Mouse (Mus musculus): ENCODE data around the gene Nkap. TPM values are rescaled to one million over a fixed set of nuclear protein-coding genes. Genes with fewer than 3 reads are reported as not detected.
A peak's percentile ranks its signal among the peaks of the same experiment; 100 is the strongest.
"Not testable (repeated sequence)": the region's sequence is repeated elsewhere in the genome, so short reads cannot be mapped to it uniquely, and the experiment has no call there.

Nkap gene
- polyA plus RNA-seq, 1 experiment from 2014 or later, result 16.5 TPM

DNA sequence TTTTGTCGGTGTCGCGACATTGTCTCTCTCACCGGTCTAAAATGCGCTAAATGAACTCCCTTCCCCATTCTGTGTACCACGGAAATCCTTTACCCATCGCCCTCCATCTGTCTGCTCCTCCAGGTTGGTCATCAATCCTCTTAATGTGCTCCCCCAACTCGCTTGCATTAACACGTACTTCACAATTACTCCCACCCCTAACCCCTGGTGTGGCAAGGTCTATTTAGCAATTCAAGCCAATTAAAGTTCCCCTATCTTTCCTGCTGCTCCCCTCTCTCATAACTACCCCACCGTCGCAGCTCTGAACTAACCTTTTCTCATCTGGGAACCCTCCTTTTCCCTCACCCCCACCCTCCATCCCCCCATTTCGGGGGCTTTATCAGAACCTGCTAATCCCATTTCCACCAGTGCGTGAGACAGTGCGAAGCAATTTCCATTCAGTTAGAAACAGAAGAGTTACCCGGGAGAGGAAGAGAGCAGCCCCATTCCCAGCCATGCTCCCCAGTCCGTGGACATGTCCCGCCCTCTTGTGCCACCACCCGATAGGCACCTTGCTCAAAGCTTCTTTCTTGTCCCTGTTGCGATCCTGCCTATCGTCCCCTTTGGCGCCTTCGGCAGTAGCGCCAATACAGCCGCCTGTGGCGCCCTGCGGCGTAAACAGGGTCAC, 16.9 kb upstream of the Nkap start:
- Histone ChIP-seq H3K4me1 (no peaks in the 10 kb centered on the region), H3K9me3 (replicated peaks) (no peaks in the 10 kb centered on the region), H3K9ac (peak overlapping the region; percentile 33), H3K27ac (replicated peaks) (peak overlapping the region; percentile 77), H3K4me3 (replicated peaks) (peak overlapping the region; percentile 61), H3K36me3 (no peaks in the 10 kb centered on the region), H3K27me3 (no peaks in the 10 kb centered on the region), H3K4me2 (replicated peaks) (peak overlapping the region; percentile 59)
- peak; percentile 74 for ATAC-seq (ENCODE audit: insufficient number of reproducible peaks, low FRiP score, low TSS enrichment, low read depth)
- 13% methylated on average over 27 of the region's 27 CpGs for WGBS

- no peaks in the 10 kb centered on the region for H3K4me1 ChIP-seq
- no peaks in the 10 kb centered on the region for H3K36me3 ChIP-seq
- H3K27ac ChIP-seq (replicated peaks), result peak within 1 kb of the TSS; percentile 77
- peak within 1 kb of the TSS; percentile 61 for H3K4me3 ChIP-seq (replicated peaks)
- peak; percentile 97 for ATAC-seq (ENCODE audit: insufficient number of reproducible peaks, low FRiP score, low TSS enrichment, low read depth)
- peak within 1 kb of the TSS; percentile 59 for H3K4me2 ChIP-seq (replicated peaks)
- H3K9me3 ChIP-seq (replicated peaks), result no peaks in the 10 kb centered on the region
- WGBS, result 17% methylated on average over 30 of the region's 30 CpGs
- no peaks in the 10 kb centered on the region for H3K27me3 ChIP-seq
- peak within 1 kb of the TSS; percentile 33 for H3K9ac ChIP-seq
Observed at GRCm38 (mm10) chrX:37110193-37110880, 16.3 kb upstream of the Nkap start, which contains the start of gene Upf3b. Gene Upf3b, minus strand, starts transcription at chrX:37110322.

DNA sequence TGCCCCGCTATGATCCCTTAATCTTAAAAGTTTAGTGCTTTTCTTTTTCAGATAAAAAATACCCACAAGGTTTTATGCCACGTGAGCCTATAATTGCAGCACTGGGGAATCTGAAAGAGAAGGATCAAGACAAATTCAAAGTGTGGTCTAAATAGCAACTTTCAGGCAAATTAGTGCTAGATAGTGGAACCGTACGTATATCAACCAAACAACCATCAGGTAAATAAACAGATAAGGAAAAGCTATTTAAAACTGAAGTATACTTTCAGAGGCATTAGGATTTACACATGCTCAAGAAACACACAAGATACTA, 15.8 kb upstream of the Nkap start:
- Histone ChIP-seq H3K27me3 (no peaks in the 10 kb centered on the region), H3K4me2 (replicated peaks) (no peak overlapping the region), H3K9me3 (replicated peaks) (no peaks in the 10 kb centered on the region), H3K4me3 (replicated peaks) (no peak overlapping the region), H3K4me1 (no peaks in the 10 kb centered on the region), H3K27ac (replicated peaks) (no peak overlapping the region), H3K9ac (no peak overlapping the region), H3K36me3 (no peaks in the 10 kb centered on the region)
- WGBS, result 71% methylated on average over 4 of the region's 4 CpGs
- ATAC-seq (ENCODE audit: insufficient number of reproducible peaks, low FRiP score, low TSS enrichment, low read depth), result no peak

DNA sequence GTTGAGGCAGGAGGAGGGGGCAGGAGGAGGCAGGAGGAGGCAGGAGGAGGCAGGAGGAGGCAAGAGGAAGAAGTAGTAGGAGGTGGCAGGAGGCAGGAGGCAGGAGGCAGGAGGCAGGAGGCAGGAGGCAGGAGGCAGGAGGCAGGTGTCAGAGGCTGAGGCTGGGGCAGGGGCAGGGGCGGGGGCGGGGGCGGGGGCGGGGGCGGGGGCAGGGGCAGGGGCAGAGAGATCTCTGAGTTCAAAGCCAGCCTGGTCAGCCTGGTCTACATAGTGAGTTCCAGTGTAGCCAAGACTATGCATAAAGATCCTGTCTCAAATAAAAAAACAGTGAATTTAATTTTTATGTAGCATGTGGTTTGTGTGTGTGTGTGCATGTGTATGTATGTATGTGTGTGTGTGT, 9.5 kb upstream of the Nkap start:
- H3K4me1 ChIP-seq, result no peaks in the 10 kb centered on the region
- no peak overlapping the region for H3K9ac ChIP-seq
- H3K9me3 ChIP-seq (replicated peaks), result no peaks in the 10 kb centered on the region
- no peak for ATAC-seq (ENCODE audit: insufficient number of reproducible peaks, low FRiP score, low TSS enrichment, low read depth)
- no peak overlapping the region for H3K4me3 ChIP-seq (replicated peaks)
- 40% methylated on average over 1 of the region's 5 CpGs for WGBS
- no peaks in the 10 kb centered on the region for H3K27me3 ChIP-seq
- H3K36me3 ChIP-seq, result no peaks in the 10 kb centered on the region
- H3K27ac ChIP-seq (replicated peaks), result no peak overlapping the region
- H3K4me2 ChIP-seq (replicated peaks), result no peak overlapping the region

GRCm38 (mm10) chrX:37119585-37119984, 7.0 kb upstream of the Nkap start:
- Histone ChIP-seq H3K4me3 (replicated peaks) (no peak overlapping the region), H3K27ac (replicated peaks) (no peak overlapping the region), H3K36me3 (no peaks in the 10 kb centered on the region), H3K9ac (no peak overlapping the region), H3K4me2 (replicated peaks) (no peak overlapping the region), H3K4me1 (no peaks in the 10 kb centered on the region), H3K9me3 (replicated peaks) (no peaks in the 10 kb centered on the region), H3K27me3 (no peaks in the 10 kb centered on the region)
- WGBS, result 42% methylated on average over 3 of the region's 3 CpGs
- ATAC-seq (ENCODE audit: insufficient number of reproducible peaks, low FRiP score, low TSS enrichment, low read depth), result no peak

DNA sequence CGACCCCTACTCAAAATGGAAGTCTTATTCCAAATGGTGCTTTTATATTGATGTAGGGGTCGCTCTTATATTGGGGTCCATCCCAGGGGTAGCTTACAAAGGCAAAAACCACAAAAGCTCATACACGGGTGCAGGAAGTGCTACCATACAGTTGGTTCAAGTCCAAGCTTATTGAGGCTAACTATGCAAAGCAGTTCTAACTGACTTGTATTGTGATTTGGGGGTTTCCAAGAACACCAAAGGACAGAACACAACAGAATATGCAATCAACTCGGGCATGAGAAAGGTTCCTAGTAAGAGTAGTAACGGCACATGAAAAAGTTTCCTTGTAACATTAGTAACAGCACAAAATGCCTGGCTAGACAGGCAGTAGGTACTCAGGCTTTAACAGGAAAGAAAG, 6.4 kb upstream of the Nkap start:
- no peak overlapping the region for H3K27ac ChIP-seq (replicated peaks)
- 70% methylated on average over 5 of the region's 5 CpGs for WGBS
- no peak overlapping the region for H3K9ac ChIP-seq
- no peak overlapping the region for H3K4me2 ChIP-seq (replicated peaks)
- H3K27me3 ChIP-seq, result no peaks in the 10 kb centered on the region
- no peaks in the 10 kb centered on the region for H3K36me3 ChIP-seq
- no peak for ATAC-seq (ENCODE audit: insufficient number of reproducible peaks, low FRiP score, low TSS enrichment, low read depth)
- no peak overlapping the region for H3K4me3 ChIP-seq (replicated peaks)
- H3K4me1 ChIP-seq, result no peaks in the 10 kb centered on the region
- no peaks in the 10 kb centered on the region for H3K9me3 ChIP-seq (replicated peaks)

DNA sequence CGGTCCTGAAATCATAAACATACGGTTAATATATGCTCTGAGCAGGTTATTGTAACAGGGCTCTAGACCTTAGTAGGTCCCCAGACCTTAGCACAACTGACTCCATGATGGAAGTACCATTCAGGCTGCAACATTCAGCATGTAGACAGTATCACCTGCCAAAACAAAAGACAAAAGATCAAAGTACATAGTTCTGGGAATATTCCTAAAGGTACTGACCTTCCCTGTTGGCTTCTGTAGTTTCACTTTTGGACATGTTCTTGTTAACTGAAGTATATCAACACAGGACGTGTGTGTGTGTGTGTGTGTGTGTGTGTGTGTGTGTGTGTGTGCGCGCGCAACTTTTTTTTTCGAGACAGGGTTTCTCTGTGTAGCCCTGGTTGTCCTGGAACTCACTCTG, 1.1 kb upstream of the Nkap start:
- 91% methylated on average over 7 of the region's 7 CpGs for WGBS
- no peak for ATAC-seq (ENCODE audit: insufficient number of reproducible peaks, low FRiP score, low TSS enrichment, low read depth)
- Histone ChIP-seq H3K36me3 (no peaks in the 10 kb centered on the region), H3K27me3 (no peaks in the 10 kb centered on the region), H3K4me1 (0 out of 2 replicates have a peak, but pooled peaks cover 10% of the 10 kb centered on the region), H3K4me2 (replicated peaks) (no peak overlapping the region), H3K4me3 (replicated peaks) (no peak overlapping the region), H3K27ac (replicated peaks) (no peak overlapping the region), H3K9ac (no peak overlapping the region), H3K9me3 (replicated peaks) (no peaks in the 10 kb centered on the region)

GRCm38 (mm10) chrX:37141732-37142131, 15.1 kb downstream of the Nkap start:
- no peak for ATAC-seq (ENCODE audit: insufficient number of reproducible peaks, low FRiP score, low TSS enrichment, low read depth)
- Histone ChIP-seq H3K4me1 (no peaks in the 10 kb centered on the region), H3K9me3 (replicated peaks) (no peaks in the 10 kb centered on the region), H3K4me3 (replicated peaks) (no peak overlapping the region), H3K9ac (no peak overlapping the region), H3K36me3 (0 out of 2 replicates have a peak, but pooled peaks cover 4% of the 10 kb centered on the region), H3K27me3 (no peaks in the 10 kb centered on the region), H3K4me2 (replicated peaks) (no peak overlapping the region), H3K27ac (replicated peaks) (no peak overlapping the region)
- 65% methylated on average over 3 of the region's 3 CpGs for WGBS

- not testable (repeated sequence) for H3K4me3 ChIP-seq (replicated peaks); H3K9ac ChIP-seq; H3K27me3 ChIP-seq; H3K9me3 ChIP-seq (replicated peaks); ATAC-seq (ENCODE audit: insufficient number of reproducible peaks, low FRiP score, low TSS enrichment, low read depth); H3K36me3 ChIP-seq; H3K4me1 ChIP-seq; H3K4me2 ChIP-seq (replicated peaks); H3K27ac ChIP-seq (replicated peaks)
- WGBS, result 70% methylated on average over 2 of the region's 4 CpGs
Observed at GRCm38 (mm10) chrX:37144498-37144897, 17.9 kb downstream of the Nkap start.

DNA sequence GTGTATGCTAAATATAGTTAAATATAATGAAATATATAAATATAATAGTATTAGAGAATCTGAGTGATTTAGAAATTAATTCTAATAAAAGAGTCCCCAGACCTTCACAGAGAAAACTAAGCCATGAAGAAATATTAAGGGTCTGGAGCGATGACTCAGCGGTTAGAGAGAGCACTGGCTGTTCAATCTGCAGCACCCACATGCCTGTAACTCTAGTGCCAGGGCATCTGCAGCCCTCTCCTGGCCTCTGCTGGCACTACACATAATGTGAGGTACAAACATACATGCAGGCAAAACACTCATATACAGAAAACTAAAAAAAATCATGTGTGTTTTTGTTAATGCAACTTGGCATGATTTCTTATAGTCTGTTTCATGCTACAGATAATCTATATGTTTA, 18.4 kb downstream of the Nkap start:
- WGBS, result 88% methylated on average over 2 of the region's 2 CpGs
- Histone ChIP-seq H3K27me3 (no peaks in the 10 kb centered on the region), H3K36me3 (0 out of 2 replicates have a peak, but pooled peaks cover 4% of the 10 kb centered on the region), H3K9ac (no peak overlapping the region), H3K4me1 (no peaks in the 10 kb centered on the region), H3K9me3 (replicated peaks) (no peaks in the 10 kb centered on the region), H3K27ac (replicated peaks) (no peak overlapping the region), H3K4me3 (replicated peaks) (no peak overlapping the region), H3K4me2 (replicated peaks) (no peak overlapping the region)
- ATAC-seq (ENCODE audit: insufficient number of reproducible peaks, low FRiP score, low TSS enrichment, low read depth), result no peak

- Histone ChIP-seq H3K4me2 (replicated peaks) (no peak overlapping the region), H3K4me1 (no peaks in the 10 kb centered on the region), H3K9ac (no peak overlapping the region), H3K27me3 (no peaks in the 10 kb centered on the region), H3K9me3 (replicated peaks) (no peaks in the 10 kb centered on the region), H3K27ac (replicated peaks) (no peak overlapping the region), H3K4me3 (replicated peaks) (no peak overlapping the region), H3K36me3 (no peaks in the 10 kb centered on the region)
- 62% methylated on average over 4 of the region's 4 CpGs for WGBS
- no peak for ATAC-seq (ENCODE audit: insufficient number of reproducible peaks, low FRiP score, low TSS enrichment, low read depth)
Observed at GRCm38 (mm10) chrX:37157839-37158238, 31.2 kb downstream of the Nkap start.

DNA sequence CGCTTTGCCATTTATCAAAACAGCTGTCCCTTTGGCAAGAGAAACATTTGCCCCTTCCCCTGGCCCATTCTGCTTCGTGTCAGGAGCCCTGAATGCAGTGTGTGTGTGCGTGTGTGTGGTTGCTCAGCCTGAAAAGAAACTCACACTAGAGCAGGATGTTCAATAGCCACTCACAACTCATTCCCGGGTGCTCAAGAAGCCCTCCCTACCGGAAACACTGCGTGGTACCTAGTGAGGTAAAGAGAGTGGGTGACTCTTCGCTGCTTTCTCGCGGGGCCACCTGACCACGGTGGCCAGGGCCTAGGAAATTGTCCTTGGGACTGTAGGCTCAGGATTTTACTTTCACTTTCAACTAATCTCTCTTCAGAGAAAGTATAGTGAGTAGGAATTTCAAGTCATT, 34.6 kb downstream of the Nkap start:
- ATAC-seq (ENCODE audit: insufficient number of reproducible peaks, low FRiP score, low TSS enrichment, low read depth), result no peak
- Histone ChIP-seq H3K4me2 (replicated peaks) (no peak overlapping the region), H3K27me3 (no peaks in the 10 kb centered on the region), H3K9ac (no peak overlapping the region), H3K27ac (replicated peaks) (no peak overlapping the region), H3K9me3 (replicated peaks) (no peaks in the 10 kb centered on the region), H3K4me1 (no peaks in the 10 kb centered on the region), H3K36me3 (no peaks in the 10 kb centered on the region), H3K4me3 (replicated peaks) (no peak overlapping the region)
- 90% methylated on average over 10 of the region's 10 CpGs for WGBS
